Mouse (Mus musculus) embryonic stem cell, embryonic (primary cell): ENCODE results near the gene Oxct2a.

Experiments used
- CTCF ChIA-PET, 4 experiments: fragments of 300-600 bp in 2 of 4; fragments of 350-600 bp in 2 of 4; sonication (Branson Sonifier 250); formaldehyde crosslinking; loops; one replicate each; lab custom pipeline; 2022; ENCODE audit warnings: inconsistent platforms in 2 of 4; lab: Charles Lee
- POLR2A ChIA-PET, 4 experiments: fragments of 300-600 bp in 2 of 4; fragments of 350-600 bp in 2 of 4; sonication (Branson Sonifier 250); formaldehyde crosslinking; loops; one replicate each; lab custom pipeline; 2022; ENCODE audit warnings: antibody characterized with exemption in 4 of 4, inconsistent platforms in 1 of 4; lab: Charles Lee

The Oxct2a gene

GRCm38 (mm10) chr4:123323534-123323933 lies at the start of gene Oxct2a:
Oxct2a (minus strand) TSS chr4:123323634.
- ChIA-PET CTCF (interaction anchor here in 3 of 4 experiments (0.6 to 1.3 kb wide), 5 partner anchors 10 to 508 kb away, joined by 3 to 4 read pairs (median 4); partner anchors contain the start of gene Oxct2b (in 1 of the 3)), POLR2A (interaction anchor here in 3 of 4 experiments (0.6 to 1.2 kb wide), 8 partner anchors 10 to 207 kb away, joined by 3 to 5 read pairs (median 3); partner anchors contain the start of gene Oxct2b (in 1 of the 3))

GRCm38 (mm10) chr4:123363555-123363954 lies 40.1 kb upstream of the Oxct2a start:
- POLR2A ChIA-PET: interaction anchor here in 2 of 4 experiments (0.8 to 4.6 kb wide), 8 partner anchors 11 to 79 kb away, joined by 3 to 27 read pairs (median 4); no protein-coding TSS in a partner anchor
- CTCF ChIA-PET: interaction anchor here in 1 of 4 experiments (0.9 kb wide), 2 partner anchors 63 to 156 kb away, joined by 3 to 4 read pairs; no protein-coding TSS in a partner anchor

DNA sequence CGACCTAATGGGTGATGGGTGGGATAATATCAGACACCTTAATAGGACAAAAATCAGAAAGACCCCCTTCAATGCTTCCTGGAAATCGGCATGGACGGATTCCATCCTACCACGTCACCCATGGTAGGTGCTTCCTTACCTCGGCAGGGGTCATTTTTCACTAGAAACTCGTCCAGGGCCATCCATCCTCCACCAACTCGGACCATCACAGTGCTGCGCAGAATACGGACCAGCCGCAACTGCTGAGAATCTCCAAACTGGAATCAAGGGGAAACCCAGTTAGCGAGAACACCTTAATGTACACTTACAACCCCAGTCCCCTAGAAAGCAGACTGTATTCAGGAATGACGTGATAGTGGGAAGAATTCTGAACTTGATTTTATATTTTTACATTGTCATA lies 37.3 kb upstream of the Oxct2a start:
- CTCF ChIA-PET: interaction anchor here in 2 of 4 experiments (0.8 to 1.6 kb wide), 2 partner anchors 55 to 56 kb away, joined by 3 read pairs; no protein-coding TSS in a partner anchor
- POLR2A ChIA-PET: interaction anchor here in 2 of 4 experiments (0.8 to 4.6 kb wide), 10 partner anchors 8 to 110 kb away, joined by 3 to 27 read pairs (median 4); partner anchors contain the start of gene Bmp8a (in 1 of the 2)

GRCm38 (mm10) chr4:123358613-123359012 lies 35.2 kb upstream of the Oxct2a start:
- CTCF ChIA-PET: interaction anchor here in 2 of 4 experiments (1.5 to 2.5 kb wide), 2 partner anchors 18 to 53 kb away, joined by 4 to 9 read pairs; no protein-coding TSS in a partner anchor
- POLR2A ChIA-PET: no interaction called here

DNA sequence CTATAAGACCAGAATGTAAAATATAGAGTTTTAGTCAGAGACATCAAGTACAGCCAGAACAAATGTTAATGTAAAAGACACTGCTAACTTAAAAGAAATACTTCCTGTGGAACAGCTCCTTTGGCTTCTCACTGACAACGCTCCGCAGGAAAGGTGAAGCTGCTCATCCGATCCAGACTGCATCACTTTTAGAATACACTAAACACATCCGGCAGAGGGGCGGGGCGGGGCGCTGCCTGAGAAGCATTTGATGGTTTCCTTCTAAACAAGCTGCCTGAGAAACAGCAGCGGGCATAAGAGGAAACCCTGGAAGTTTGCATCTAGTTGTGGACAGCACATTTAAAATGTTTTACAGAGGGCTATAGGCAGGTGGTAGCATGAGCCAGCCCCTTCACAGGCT lies 32.5 kb upstream of the Oxct2a start:
- ChIA-PET CTCF (interaction anchor here in 3 of 4 experiments (0.6 to 1.2 kb wide), 7 partner anchors 8 to 542 kb away, joined by 3 to 5 read pairs (median 3); no protein-coding TSS in a partner anchor), POLR2A (interaction anchor here in 3 of 4 experiments (0.5 to 7.3 kb wide), 12 partner anchors 10 to 76 kb away, joined by 3 to 61 read pairs (median 3); partner anchors contain the start of gene Bmp8a (in 1 of the 3))

- ChIA-PET POLR2A (interaction anchor here (0.9 to 7.3 kb wide), 9 partner anchors 9 to 58 kb away, joined by 3 to 61 read pairs (median 4); partner anchors contain the start of gene Bmp8a (in 1 of the 4)), CTCF (interaction anchor here in 1 of 4 experiments (2.1 kb wide), 1 partner anchor 48 kb away, joined by 6 read pairs; no protein-coding TSS in a partner anchor)
Observed at GRCm38 (mm10) chr4:123353271-123353877, 29.9 kb upstream of the Oxct2a start.

DNA sequence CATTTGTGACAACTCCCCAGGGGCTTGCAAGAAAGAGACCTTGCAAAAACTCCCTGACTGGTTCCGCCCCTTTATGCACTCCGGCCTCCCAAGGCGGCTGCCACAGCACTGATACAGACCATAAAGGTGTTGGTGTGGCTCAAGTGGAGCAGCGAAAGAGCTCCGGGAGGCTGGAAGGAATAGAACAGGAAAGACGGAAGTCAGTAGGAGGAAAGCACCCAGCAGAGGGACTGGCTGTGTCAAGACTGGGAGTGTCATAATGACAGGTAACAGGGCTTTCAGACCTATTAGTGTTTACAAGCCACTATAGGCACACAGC lies 20.0 kb upstream of the Oxct2a start:
- ChIA-PET CTCF (interaction anchor here in 2 of 4 experiments (0.7 to 1.7 kb wide), 3 partner anchors 9 to 38 kb away, joined by 3 to 9 read pairs (median 5); no protein-coding TSS in a partner anchor), POLR2A (interaction anchor here in 2 of 4 experiments (0.6 to 7.6 kb wide), 25 partner anchors 10 to 371 kb away, joined by 3 to 61 read pairs (median 4); partner anchors contain the start of gene Oxct2a (in 1 of the 2))

GRCm38 (mm10) chr4:123342642-123343470 lies 19.4 kb upstream of the Oxct2a start, which contains the start of gene Bmp8a:
Bmp8a (minus strand) TSS chr4:123343252.
- CTCF ChIA-PET: interaction anchor here in 3 of 4 experiments (0.7 to 1.7 kb wide), 8 partner anchors 9 to 39 kb away, joined by 3 to 9 read pairs (median 4); no protein-coding TSS in a partner anchor
- POLR2A ChIA-PET: interaction anchor here in 3 of 4 experiments (0.5 to 7.6 kb wide), 37 partner anchors 8 to 574 kb away, joined by 3 to 61 read pairs (median 5); partner anchors contain the start of gene Rragc (in 1 of the 3)

DNA sequence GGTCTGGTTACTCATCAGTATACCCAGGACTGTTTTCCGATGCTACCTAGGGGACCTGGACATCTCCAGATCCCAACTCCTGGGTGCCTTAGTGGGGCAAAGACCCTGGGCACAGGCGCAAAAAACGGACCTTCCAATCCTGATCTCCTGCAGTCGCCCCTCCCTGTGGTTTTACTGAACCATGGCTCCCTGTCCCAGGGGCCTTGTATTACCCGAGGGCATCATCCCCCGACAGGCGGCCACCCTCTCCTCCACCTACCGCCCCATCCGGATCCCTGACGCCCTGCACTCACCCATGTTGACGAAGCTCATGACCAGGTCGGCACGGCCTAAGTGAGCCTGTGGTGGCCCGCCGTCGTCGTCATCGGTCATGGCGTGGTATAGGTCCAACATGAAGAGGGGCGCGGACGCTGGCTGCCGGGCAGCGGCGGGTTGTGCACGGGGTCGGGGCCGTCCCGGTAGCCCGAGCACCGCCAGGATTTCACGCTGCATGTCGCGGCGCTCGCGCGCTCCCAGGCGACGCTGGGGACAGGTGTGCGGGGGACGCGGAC lies 18.7 kb upstream of the Oxct2a start:
- POLR2A ChIA-PET: interaction anchor here in 3 of 4 experiments (0.5 to 7.6 kb wide), 30 partner anchors 9 to 575 kb away, joined by 3 to 61 read pairs (median 5); partner anchors contain the start of gene Rragc (in 1 of the 3)
- CTCF ChIA-PET: interaction anchor here in 3 of 4 experiments (0.7 to 1.7 kb wide), 8 partner anchors 8 to 40 kb away, joined by 3 to 9 read pairs (median 4); no protein-coding TSS in a partner anchor

GRCm38 (mm10) chr4:123340232-123340631 lies 16.8 kb upstream of the Oxct2a start:
- CTCF ChIA-PET: interaction anchor here in 3 of 4 experiments (0.5 to 1.5 kb wide), 7 partner anchors 9 to 1222 kb away, joined by 3 to 8 read pairs (median 4); no protein-coding TSS in a partner anchor
- POLR2A ChIA-PET: interaction anchor here in 3 of 4 experiments (0.5 to 1.8 kb wide), 10 partner anchors 9 to 391 kb away, joined by 3 to 17 read pairs (median 4); no protein-coding TSS in a partner anchor

- ChIA-PET POLR2A (interaction anchor here in 2 of 4 experiments (1.5 to 2.3 kb wide), 2 partner anchors 10 to 180 kb away, joined by 3 to 8 read pairs; no protein-coding TSS in a partner anchor), CTCF (interaction anchor here in 3 of 4 experiments (0.7 to 1.3 kb wide), 4 partner anchors 32 to 121 kb away, joined by 3 to 4 read pairs (median 4); no protein-coding TSS in a partner anchor)
Observed at GRCm38 (mm10) chr4:123337693-123338092, 14.3 kb upstream of the Oxct2a start.

- ChIA-PET CTCF (interaction anchor here (0.5 to 1.7 kb wide), 8 partner anchors 29 to 364 kb away, joined by 3 to 7 read pairs (median 4); no protein-coding TSS in a partner anchor), POLR2A (interaction anchor here in 3 of 4 experiments (0.5 to 1.6 kb wide), 15 partner anchors 9 to 224 kb away, joined by 3 to 10 read pairs (median 3); no protein-coding TSS in a partner anchor)
Observed at GRCm38 (mm10) chr4:123335796-123336585, 12.6 kb upstream of the Oxct2a start.

GRCm38 (mm10) chr4:123335244-123335643 lies 11.8 kb upstream of the Oxct2a start:
- ChIA-PET POLR2A (interaction anchor here in 2 of 4 experiments (0.7 to 5.7 kb wide), 12 partner anchors 8 to 477 kb away, joined by 3 to 48 read pairs (median 3); partner anchors contain the start of gene Bmp8a (in 1 of the 2)), CTCF (interaction anchor here in 3 of 4 experiments (0.5 to 1.3 kb wide), 5 partner anchors 28 to 298 kb away, joined by 3 read pairs; no protein-coding TSS in a partner anchor)

DNA sequence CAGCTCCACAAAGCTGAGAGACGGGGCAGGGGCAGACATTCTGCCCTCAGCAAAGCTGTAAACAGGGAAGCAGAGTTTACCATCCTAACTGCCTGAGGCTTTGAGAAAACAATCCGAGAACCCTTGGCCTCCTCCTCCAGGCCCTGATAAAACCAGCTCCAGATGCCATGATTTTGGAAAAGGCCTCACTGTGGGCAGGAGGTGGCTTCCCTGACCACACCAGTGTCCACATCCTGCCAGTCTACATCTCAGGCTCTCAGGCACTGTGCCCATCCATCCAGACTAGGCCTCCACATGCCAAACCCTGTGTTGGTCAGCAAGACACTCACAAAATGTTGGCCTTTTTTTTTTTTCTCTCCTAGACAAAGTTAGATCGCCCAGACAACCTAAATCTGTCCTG lies 10.7 kb upstream of the Oxct2a start:
- ChIA-PET CTCF (interaction anchor here in 3 of 4 experiments (0.6 to 1.8 kb wide), 7 partner anchors 8 to 730 kb away, joined by 3 to 9 read pairs (median 3); partner anchors contain the start of genes Bmp8a (in 1 of the 3) and Oxct2a (in 1 of the 3)), POLR2A (interaction anchor here in 3 of 4 experiments (0.6 to 5.7 kb wide), 11 partner anchors 8 to 314 kb away, joined by 3 to 48 read pairs (median 3); partner anchors contain the start of genes Bmp8a (in 2 of the 3) and Oxct2a (in 1 of the 3))

DNA sequence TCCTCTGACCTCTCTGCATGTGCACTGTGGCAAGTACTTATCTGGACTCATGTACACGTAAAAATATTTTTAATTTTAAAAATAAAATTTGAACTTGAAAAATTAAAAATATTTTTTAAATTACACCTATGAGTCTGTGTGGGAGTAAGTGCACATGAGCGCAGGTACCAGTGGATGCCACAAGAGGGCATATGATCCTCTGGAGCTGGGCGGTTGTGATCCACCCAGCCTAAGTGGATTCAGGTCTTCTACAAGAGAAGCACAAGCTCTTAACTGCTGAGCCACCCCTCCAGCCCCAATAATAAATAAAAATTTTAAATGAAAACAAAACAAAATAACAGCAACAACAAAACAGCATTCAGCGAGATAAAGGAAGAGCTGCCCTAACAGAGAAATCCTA lies 9.7 kb upstream of the Oxct2a start:
- ChIA-PET POLR2A (interaction anchor here in 3 of 4 experiments (0.6 to 5.7 kb wide), 9 partner anchors 9 to 322 kb away, joined by 3 to 48 read pairs (median 3); partner anchors contain the start of genes Bmp8a (in 2 of the 3), Oxct2a (in 1 of the 3) and Ppie (in 1 of the 3)), CTCF (interaction anchor here in 3 of 4 experiments (0.6 to 1.8 kb wide), 10 partner anchors 9 to 60 kb away, joined by 3 to 9 read pairs (median 4); partner anchors contain the start of genes Bmp8a (in 1 of the 3) and Oxct2a (in 1 of the 3))
